Mouse (Mus musculus) cerebellum, adult 8-10 months (tissue): ENCODE results near the gene Defb3.
"Not testable (repeated sequence)": the region's sequence is repeated elsewhere in the genome, so short reads cannot be mapped to it uniquely, and the experiment has no call there.

ENCODE experiments used
- DNase-seq: peaks from one replicate; pipeline ENCODE4 v3.0.0; 2022

The Defb3 gene

GRCm38 (mm10) chr8:19293060-19293459 is at the start of gene Defb3:
Gene Defb3, plus strand, starts transcription at chr8:19293360.
- DNase-seq: not testable (repeated sequence)

- DNase-seq: no peak
These were observed 45.9 kb upstream of the Defb3 start, which contains the start of gene Defb5 for GRCm38 (mm10) chr8:19247280-19247679. Gene Defb5, plus strand, starts transcription at chr8:19247580.

GRCm38 (mm10) chr8:19258136-19258535 is 35.0 kb upstream of the Defb3 start:
- no peak for DNase-seq

- DNase-seq: no peak
These were observed 33.5 kb upstream of the Defb3 start for GRCm38 (mm10) chr8:19259667-19260066.

- not testable (repeated sequence) for DNase-seq
These were observed 5.2 kb downstream of the Defb3 start for GRCm38 (mm10) chr8:19298361-19298760.

GRCm38 (mm10) chr8:19331836-19332235 is 38.7 kb downstream of the Defb3 start:
- no peak for DNase-seq
